Mouse (Mus musculus) heart, embryonic 10.5 days (tissue): ENCODE data around the gene Spata2l. TPM values are rescaled to one million over a fixed set of nuclear protein-coding genes. Genes with fewer than 3 reads are reported as not detected.
A peak's percentile ranks its signal among the peaks of the same experiment; 100 is the strongest.
"Not testable (repeated sequence)": the region's sequence is repeated elsewhere in the genome, so short reads cannot be mapped to it uniquely, and the experiment has no call there.

Experiments used
- DNase-seq: peaks from one replicate; pipeline ENCODE4 v3.0.0-alpha.2; 2017; ENCODE audit warnings: low spot score
- H3K27ac ChIP-seq: fragments of 300-500 bp; sonication (generic); 2 replicates; pipeline ENCODE4 v1.5.1; 2016; ENCODE audit warnings: mild to moderate bottlenecking
- H3K27me3 ChIP-seq: fragments of 300-500 bp; sonication (generic); 2 replicates; pipeline ENCODE4 v1.6.1; 2016; ENCODE audit warnings: mild to moderate bottlenecking; ENCODE audit not compliant: poor library complexity, insufficient read depth, severe bottlenecking
- H3K36me3 ChIP-seq: fragments of 300-500 bp; sonication (generic); 2 replicates; pipeline ENCODE4 v1.6.1; 2016; ENCODE audit warnings: mild to moderate bottlenecking, moderate library complexity
- H3K4me1 ChIP-seq: fragments of 300-500 bp; sonication (generic); 2 replicates; pipeline ENCODE4 v1.6.1; 2016; ENCODE audit warnings: mild to moderate bottlenecking
- H3K4me3 ChIP-seq: fragments of 300-500 bp; sonication (generic); 2 replicates; pipeline ENCODE4 v1.5.1; 2016; ENCODE audit warnings: mild to moderate bottlenecking, moderate library complexity
- H3K9me3 ChIP-seq: fragments of 300-500 bp; sonication (generic); 2 replicates; pipeline ENCODE4 v1.6.1; 2016; ENCODE audit warnings: mild to moderate bottlenecking, moderate library complexity
- WGBS: fragments of 180-500 bp; shearing (Covaris S2); methylation state at CpG from one replicate; pipeline ENCODE4 v1.1.7; 2016; 5-methylcytosine and 5-hydroxymethylcytosine counted together
- polyA plus RNA-seq: library from polyadenylated mRNA; unstranded; fragments of >200 nt; fragmentation: Nextera tagmentation; extraction: Ambion mirVana; gene quantifications from 2 replicates; pipeline ENCODE4 v1.2.1, GENCODE M21; 2016

The Spata2l gene
- polyA plus RNA-seq, 1 experiment from 2014 or later = 2.2 TPM

DNA sequence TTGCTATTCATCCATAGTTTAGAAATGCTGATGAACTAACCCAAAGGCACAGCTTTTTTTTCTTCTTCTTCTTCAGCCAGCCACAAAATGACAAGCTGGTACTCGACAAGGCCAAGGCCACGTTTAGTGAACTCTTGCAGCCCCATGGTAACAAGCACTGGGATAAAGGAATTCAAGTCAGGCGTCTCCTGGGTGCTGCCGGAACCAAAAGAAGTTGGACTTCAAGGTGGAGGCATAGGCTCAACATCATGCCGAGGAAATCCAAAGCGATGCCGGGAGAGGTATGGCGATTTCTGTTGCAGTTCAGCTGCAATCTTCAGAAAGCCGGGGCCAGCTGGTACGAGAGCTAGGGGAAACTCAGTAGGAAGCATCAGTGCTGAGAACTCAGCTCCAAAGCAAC, 3.4 kb upstream of the Spata2l start:
- Histone ChIP-seq H3K4me3 (no peak overlapping the region), H3K36me3 (peaks cover 31% of the 10 kb centered on the region), H3K9me3 (no peaks in the 10 kb centered on the region), H3K27ac (no peak overlapping the region), H3K4me1 (peaks cover 20% of the 10 kb centered on the region), H3K27me3 (peaks cover 25% of the 10 kb centered on the region)
- WGBS = 86% methylated on average over 10 of the region's 10 CpGs
- DNase-seq = no peak

DNA sequence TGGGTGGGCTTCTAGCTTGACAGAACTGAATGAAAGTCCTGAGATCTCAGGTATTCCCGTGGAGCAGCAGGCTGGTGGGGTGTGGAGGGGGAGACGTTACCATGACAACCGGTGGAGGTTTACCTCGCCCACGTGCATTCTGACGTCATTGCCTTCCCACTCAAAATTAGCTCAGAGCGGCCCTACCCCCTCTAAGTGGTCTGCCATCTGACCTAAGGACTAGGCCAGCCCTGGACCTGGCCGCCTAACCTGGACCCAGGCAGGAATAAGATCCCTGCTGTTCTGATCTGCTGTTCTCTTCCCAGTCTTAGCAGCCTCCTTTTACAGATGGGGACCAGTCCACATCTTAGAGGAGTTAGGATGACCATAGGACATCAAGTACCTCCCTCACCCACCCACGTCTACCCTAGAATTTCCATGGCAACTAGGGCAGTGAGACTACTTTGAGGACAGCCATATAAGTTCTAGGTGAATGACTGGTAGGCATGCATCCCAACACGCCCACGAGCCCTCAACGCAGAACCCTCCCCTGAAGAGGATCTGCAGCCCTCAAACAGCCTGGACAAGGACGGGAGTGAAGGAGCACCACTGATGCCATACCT, 1.0 kb downstream of the Spata2l start:
- peak overlapping the region; percentile 69 for H3K4me3 ChIP-seq
- peak overlapping the region; percentile 69; the same call in 1 of the 2 replicates for H3K27ac ChIP-seq
- DNase-seq = no peak
- peaks cover 45% of the 10 kb centered on the region for H3K27me3 ChIP-seq
- H3K36me3 ChIP-seq = peaks cover 8% of the 10 kb centered on the region; the same call in 1 of the 2 replicates
- H3K9me3 ChIP-seq = no peaks in the 10 kb centered on the region
- 39% methylated on average over 13 of the region's 13 CpGs for WGBS
- H3K4me1 ChIP-seq = peaks cover 31% of the 10 kb centered on the region

DNA sequence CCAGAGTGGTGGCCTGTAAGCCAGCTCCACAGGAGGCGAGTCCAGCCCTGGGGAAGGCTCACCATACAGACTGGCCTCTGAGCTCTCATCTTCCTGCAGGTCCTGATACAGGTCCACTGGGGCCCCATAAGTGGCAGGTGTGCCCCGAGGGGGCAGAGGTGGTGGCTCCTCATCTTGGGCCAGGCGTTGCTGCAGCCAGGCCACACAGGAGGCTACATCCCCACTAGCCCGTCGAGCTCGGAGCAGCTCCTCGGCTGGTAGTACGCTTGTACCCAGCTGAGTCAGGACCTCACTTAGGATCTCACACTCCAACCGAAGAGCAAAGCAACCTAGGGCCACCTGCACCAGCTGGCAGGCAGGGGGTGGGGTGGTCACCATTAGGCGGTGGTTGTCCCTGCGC, 2.3 kb downstream of the Spata2l start:
- H3K27ac ChIP-seq = no peak overlapping the region
- H3K27me3 ChIP-seq = peaks cover 45% of the 10 kb centered on the region
- 79% methylated on average over 11 of the region's 11 CpGs for WGBS
- H3K9me3 ChIP-seq = no peaks in the 10 kb centered on the region
- H3K36me3 ChIP-seq = peaks cover 19% of the 10 kb centered on the region
- H3K4me3 ChIP-seq = no peak overlapping the region
- no peak for DNase-seq
- peaks cover 31% of the 10 kb centered on the region for H3K4me1 ChIP-seq

DNA sequence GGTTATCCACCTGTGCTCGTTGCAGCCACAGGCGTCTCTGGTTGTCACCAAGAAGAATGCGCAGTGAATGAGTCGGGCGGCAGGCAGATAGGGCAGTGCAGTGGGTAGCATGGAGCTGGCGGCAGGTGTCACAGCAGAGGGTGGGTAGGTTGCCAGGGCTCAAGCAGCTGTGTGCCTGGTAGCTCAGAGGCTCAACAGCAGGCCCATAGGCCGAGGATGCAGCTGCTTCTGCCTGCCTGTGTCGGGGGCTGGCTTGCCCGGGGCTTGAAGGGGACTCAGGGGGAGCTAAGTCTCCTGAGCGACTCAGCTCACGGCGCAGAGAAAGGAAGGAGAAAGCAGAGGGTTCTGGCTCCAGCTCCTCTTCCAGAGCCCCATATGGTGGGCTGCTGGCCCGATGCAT, 2.7 kb downstream of the Spata2l start:
- H3K9me3 ChIP-seq = no peaks in the 10 kb centered on the region
- 62% methylated on average over 13 of the region's 13 CpGs for WGBS
- peaks cover 24% of the 10 kb centered on the region for H3K36me3 ChIP-seq
- H3K4me3 ChIP-seq = no peak overlapping the region
- no peak for DNase-seq
- H3K27me3 ChIP-seq = peaks cover 45% of the 10 kb centered on the region
- H3K4me1 ChIP-seq = peaks cover 31% of the 10 kb centered on the region
- H3K27ac ChIP-seq = no peak overlapping the region

DNA sequence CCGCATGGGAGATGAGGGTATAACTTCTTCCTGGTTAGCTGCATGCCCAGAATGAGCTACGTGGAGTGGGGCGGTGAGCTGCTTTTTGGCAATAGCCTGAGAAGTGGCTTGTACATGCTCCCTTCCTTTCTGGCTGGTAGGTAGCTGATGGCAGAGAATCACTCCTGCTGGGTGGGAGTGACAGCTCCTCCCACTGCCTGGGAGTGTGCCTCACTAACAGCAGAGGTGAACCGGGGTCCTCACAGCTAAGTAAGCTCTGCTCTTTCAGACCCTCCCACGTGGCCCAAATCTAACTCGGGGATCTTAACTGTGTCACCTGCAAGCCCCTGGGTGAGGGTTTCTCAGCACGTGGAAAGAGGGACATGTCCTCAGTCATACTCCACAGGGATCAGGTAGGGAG, 3.5 kb downstream of the Spata2l start:
- Histone ChIP-seq H3K36me3 (peaks cover 31% of the 10 kb centered on the region), H3K4me3 (no peak overlapping the region), H3K27me3 (peaks cover 45% of the 10 kb centered on the region), H3K27ac (no peak overlapping the region), H3K9me3 (no peaks in the 10 kb centered on the region), H3K4me1 (peaks cover 31% of the 10 kb centered on the region)
- no peak for DNase-seq
- WGBS = 37% methylated on average over 7 of the region's 7 CpGs

DNA sequence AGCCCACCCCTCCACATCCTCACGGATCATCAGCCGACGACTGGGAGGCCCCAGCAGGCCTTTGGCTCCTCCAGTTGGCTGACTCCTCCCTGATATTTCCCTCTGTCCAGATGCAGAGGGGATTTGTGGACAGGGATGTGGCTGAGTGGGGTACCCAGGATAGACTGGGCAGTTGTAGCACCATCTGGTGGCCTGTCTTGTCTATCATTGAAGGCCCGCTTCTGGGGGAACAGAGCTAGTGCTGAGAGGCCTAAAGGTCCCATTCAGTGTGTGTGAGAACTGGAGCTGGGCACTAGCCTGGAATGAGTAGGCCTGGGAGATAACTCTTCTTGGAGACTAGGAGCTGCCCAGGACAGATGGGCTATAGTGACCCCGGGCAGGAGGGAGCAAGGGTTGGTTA, 4.3 kb downstream of the Spata2l start:
- Histone ChIP-seq H3K36me3 (peaks cover 39% of the 10 kb centered on the region), H3K27ac (no peak overlapping the region), H3K27me3 (peaks cover 37% of the 10 kb centered on the region), H3K4me3 (no peak overlapping the region), H3K9me3 (no peaks in the 10 kb centered on the region), H3K4me1 (peaks cover 31% of the 10 kb centered on the region)
- DNase-seq = no peak
- 52% methylated on average over 5 of the region's 5 CpGs for WGBS

DNA sequence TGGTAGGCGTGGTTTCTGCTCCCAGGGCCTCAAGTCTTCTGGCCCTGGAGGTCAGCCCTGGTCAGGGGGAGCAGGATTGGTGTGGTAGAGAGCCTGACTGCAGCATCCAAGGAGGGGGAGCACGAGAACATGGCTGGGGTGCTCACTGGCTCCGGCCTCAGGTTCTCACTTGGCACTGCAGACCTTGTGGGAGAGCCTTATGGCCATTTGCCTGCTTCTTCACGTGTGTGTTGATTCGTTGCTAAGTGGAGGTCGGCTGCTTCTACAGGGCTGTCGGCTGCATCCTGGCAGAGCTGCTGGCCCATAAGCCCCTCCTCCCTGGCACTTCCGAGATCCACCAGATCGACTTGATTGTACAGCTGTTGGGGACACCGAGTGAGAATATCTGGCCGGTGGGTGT, 5.7 kb downstream of the Spata2l start:
- not testable (repeated sequence) for H3K9me3 ChIP-seq, H3K27ac ChIP-seq, DNase-seq, H3K4me3 ChIP-seq
- Histone ChIP-seq H3K27me3 (peaks cover 29% of the 10 kb centered on the region), H3K4me1 (peaks cover 25% of the 10 kb centered on the region), H3K36me3 (peaks cover 41% of the 10 kb centered on the region)
- WGBS = 80% methylated on average over 11 of the region's 11 CpGs

DNA sequence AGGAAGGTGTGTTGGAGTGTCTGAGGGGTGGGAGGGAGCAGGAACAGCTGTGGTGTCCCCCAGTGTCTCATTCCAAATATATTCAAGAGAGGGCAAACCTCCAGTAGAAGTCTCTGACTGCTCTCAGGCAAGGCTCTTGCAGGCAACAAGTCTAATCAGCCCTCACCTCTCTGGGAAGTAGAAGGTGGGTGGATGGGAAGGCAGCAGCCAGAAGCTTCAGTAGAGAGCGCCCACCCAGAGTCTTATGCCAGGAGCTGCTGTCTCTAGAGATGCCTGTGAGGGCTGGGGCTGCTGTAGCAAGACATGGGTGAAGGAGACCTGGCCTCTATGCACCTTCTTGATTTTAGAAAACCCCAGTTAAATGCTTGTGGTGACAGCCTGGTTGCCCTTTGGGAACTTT, 7.6 kb downstream of the Spata2l start:
- Histone ChIP-seq H3K4me1 (peaks cover 24% of the 10 kb centered on the region), H3K36me3 (peaks cover 41% of the 10 kb centered on the region), H3K27me3 (peaks cover 10% of the 10 kb centered on the region), H3K9me3 (no peaks in the 10 kb centered on the region), H3K27ac (no peak overlapping the region), H3K4me3 (no peak overlapping the region)
- DNase-seq = no peak
- WGBS = 94% methylated on average over 1 of the region's 1 CpGs

DNA sequence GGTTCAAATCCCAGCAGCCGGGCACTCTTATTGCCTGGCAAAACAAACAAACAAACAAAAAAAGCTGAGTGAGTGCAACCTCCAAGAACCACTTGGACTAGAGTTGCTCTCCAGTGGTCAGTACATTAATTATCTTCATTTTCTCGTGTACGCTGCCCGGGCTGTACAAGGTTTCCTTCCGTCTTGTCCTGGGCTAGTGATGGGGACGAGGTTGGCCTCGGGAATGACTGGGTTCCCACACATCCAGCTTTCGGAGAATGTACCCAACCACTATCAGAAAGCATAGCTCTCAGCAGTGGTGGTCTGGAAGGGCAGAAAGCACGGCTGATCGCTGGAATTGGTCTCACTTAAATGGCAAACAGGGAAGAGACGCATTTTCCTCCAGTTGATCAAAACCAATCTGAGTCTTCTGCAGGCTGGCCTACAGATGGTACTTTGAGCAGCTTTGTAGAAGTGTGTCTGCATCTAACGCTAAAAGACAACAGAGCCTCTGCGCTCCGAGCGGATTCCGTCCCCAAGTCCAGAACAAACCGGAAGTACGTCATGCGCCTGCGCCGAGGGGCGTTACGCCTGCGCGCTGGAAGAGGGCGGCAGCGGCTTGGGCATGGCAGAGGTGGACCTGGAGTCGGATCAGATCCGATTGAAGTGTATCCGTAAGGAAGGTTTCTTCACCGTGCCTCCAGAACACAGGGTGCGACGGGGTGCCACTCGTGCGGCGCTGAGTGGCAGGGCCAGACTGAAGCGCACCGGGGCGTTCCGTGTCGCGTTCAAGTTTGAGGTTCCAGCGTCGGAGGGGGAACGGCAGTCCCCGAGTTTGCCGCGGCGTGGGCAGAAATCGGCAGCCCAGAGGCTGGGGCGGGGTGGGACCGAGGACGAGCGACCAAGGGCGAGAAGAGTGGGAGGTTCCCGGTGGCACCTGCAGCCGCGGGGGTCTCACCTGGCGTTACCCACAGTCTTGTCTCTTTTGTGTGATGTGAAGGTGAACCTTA, 11.5 kb downstream of the Spata2l start, which contains the start of gene Cdk10:
Gene Cdk10, plus strand, starts transcription at position 565 of the 989 bp plus-strand sequence.
- H3K9me3 ChIP-seq = no peaks in the 10 kb centered on the region
- no peaks in the 10 kb centered on the region for H3K27me3 ChIP-seq
- H3K4me3 ChIP-seq = peak within 1 kb of the TSS; percentile 90
- peak within 1 kb of the TSS; percentile 90 for H3K27ac ChIP-seq
- DNase-seq = peak; percentile 97
- H3K4me1 ChIP-seq = peaks cover 16% of the 10 kb centered on the region
- 4% methylated on average over 59 of the region's 59 CpGs for WGBS
- H3K36me3 ChIP-seq = peaks cover 30% of the 10 kb centered on the region

DNA sequence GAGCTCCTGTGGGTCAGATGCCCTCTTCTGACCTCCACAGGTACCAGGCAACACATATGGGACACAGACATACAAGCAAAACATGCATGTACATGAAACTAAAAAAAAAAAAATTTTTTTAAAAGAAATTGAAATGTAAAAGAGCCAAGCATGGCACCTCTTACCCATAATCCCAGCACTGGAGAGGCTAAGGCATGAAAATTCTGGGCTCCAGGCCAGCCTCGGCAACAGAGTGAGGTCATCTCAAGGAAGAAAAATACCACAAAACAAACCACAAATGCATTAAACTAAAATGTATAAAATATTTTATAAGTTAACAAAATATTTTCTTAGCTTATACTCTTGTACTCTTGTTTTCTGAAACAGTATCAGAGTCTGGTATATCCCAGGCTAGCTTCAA, 15.1 kb downstream of the Spata2l start:
- H3K27ac ChIP-seq = no peak overlapping the region
- 84% methylated on average over 1 of the region's 1 CpGs for WGBS
- peaks cover 22% of the 10 kb centered on the region for H3K4me1 ChIP-seq
- DNase-seq = no peak
- no peaks in the 10 kb centered on the region for H3K9me3 ChIP-seq
- no peaks in the 10 kb centered on the region for H3K27me3 ChIP-seq
- H3K36me3 ChIP-seq = no peaks in the 10 kb centered on the region
- no peak overlapping the region for H3K4me3 ChIP-seq

DNA sequence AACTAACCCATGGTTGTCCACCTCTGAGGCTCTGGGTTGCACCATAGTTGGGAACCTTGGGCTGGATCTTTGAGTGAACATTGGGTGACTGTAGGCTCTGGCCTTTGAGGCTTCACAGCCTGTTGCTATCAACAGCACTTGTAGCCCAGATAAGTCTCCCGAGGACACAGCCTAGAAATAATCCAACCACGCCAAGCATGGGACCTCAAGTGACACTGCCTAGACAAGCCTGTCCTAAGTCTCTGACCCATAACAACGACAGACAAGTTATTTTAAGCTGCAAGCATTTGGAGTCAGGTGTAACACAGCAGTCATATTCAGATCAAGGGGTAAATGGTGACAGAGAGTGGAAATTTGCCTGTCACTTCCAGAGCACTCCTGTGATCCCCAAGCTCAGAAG, 20.6 kb downstream of the Spata2l start:
- H3K4me1 ChIP-seq = peaks cover 38% of the 10 kb centered on the region
- DNase-seq = no peak
- WGBS = 38% methylated on average over 3 of the region's 3 CpGs
- peaks cover 5% of the 10 kb centered on the region; the same call in 1 of the 2 replicates for H3K27me3 ChIP-seq
- H3K36me3 ChIP-seq = no peaks in the 10 kb centered on the region
- no peak overlapping the region for H3K27ac ChIP-seq
- H3K4me3 ChIP-seq = no peak overlapping the region
- H3K9me3 ChIP-seq = no peaks in the 10 kb centered on the region

DNA sequence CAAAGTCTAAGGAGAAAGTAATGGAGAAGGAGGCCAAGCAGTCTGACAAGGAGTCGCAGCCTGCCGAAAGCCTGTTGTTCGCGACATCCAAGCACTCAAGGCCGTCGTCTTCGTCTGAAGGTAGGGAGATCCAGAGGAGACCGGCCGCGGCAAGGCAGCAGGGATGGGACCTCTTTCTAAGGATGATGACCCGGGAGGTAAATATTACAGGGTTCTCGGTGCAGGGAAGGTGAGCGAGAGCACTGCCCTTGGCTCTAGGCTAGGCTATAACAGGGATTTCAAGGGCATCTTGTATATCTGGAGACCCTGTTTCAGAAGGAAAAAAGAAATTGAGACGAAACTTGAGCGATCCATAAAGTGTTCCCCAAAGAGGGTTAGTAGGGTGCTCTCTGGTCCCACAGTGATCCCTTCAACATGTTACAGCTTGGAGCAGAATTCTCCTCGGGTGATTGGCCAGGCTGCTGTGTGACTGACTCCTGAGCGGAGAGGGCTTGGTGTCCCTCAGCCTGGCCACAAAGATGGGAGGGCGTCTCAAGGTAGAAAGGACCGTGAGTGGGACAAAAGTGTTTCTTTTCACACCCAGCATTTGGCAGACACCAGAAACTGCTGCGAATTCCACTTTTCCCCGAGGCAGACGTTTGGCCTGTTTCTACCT, 22.8 kb downstream of the Spata2l start:
- H3K4me3 ChIP-seq = peak overlapping the region; percentile 95
- peaks cover 20% of the 10 kb centered on the region for H3K36me3 ChIP-seq
- peak overlapping the region; percentile 92 for H3K27ac ChIP-seq
- H3K4me1 ChIP-seq = peaks cover 38% of the 10 kb centered on the region
- no peak for DNase-seq
- WGBS = 16% methylated on average over 22 of the region's 22 CpGs
- no peaks in the 10 kb centered on the region for H3K9me3 ChIP-seq
- H3K27me3 ChIP-seq = peaks cover 5% of the 10 kb centered on the region; the same call in 1 of the 2 replicates
